Mouse (Mus musculus): ENCODE data around the gene Hsd11b2. TPM values are rescaled to one million over a fixed set of nuclear protein-coding genes. Genes with fewer than 3 reads are reported as not detected.

Hsd11b2 gene
- polyA plus RNA-seq, 1 experiment from 2014 or later, result 0.48 TPM

GRCm38 (mm10) chr8:105544544-105545205 is 26.1 kb downstream of the Hsd11b2 start:
- H3K4me3 ChIP-seq (replicated peaks; ENCODE audit: low read length), result no peak overlapping the region
- no peaks in the 10 kb centered on the region for H3K9me3 ChIP-seq (ENCODE audit: control insufficient read depth, low read length)
- no peak overlapping the region for H3K9ac ChIP-seq (replicated peaks; ENCODE audit: low read depth, low read length)
- peaks cover 3% of the 10 kb centered on the region for H3K36me3 ChIP-seq (ENCODE audit: control insufficient read depth, insufficient read depth)
- 68% methylated on average over 7 of the region's 7 CpGs for WGBS
- no peaks in the 10 kb centered on the region for H3K27me3 ChIP-seq (replicated peaks; ENCODE audit: control insufficient read depth, insufficient read depth, low read length)
- no peak overlapping the region for H3K27ac ChIP-seq (ENCODE audit: low read length)
- no peak for ATAC-seq
- no peak overlapping the region for H3K4me2 ChIP-seq (ENCODE audit: low read length)
- no peaks in the 10 kb centered on the region for H3K4me1 ChIP-seq (replicated peaks; ENCODE audit: control insufficient read depth, insufficient read depth, low read length)

GRCm38 (mm10) chr8:105545249-105545648 is 26.7 kb downstream of the Hsd11b2 start:
- H3K36me3 ChIP-seq (ENCODE audit: control insufficient read depth, insufficient read depth), result peaks cover 3% of the 10 kb centered on the region
- H3K4me2 ChIP-seq (ENCODE audit: low read length), result no peak overlapping the region
- no peak overlapping the region for H3K9ac ChIP-seq (replicated peaks; ENCODE audit: low read depth, low read length)
- no peak overlapping the region for H3K27ac ChIP-seq (ENCODE audit: low read length)
- WGBS, result 83% methylated on average over 3 of the region's 3 CpGs
- ATAC-seq, result no peak
- H3K4me3 ChIP-seq (replicated peaks; ENCODE audit: low read length), result no peak overlapping the region
- no peaks in the 10 kb centered on the region for H3K4me1 ChIP-seq (replicated peaks; ENCODE audit: control insufficient read depth, insufficient read depth, low read length)
- no peaks in the 10 kb centered on the region for H3K9me3 ChIP-seq (ENCODE audit: control insufficient read depth, low read length)
- no peaks in the 10 kb centered on the region for H3K27me3 ChIP-seq (replicated peaks; ENCODE audit: control insufficient read depth, insufficient read depth, low read length)

DNA sequence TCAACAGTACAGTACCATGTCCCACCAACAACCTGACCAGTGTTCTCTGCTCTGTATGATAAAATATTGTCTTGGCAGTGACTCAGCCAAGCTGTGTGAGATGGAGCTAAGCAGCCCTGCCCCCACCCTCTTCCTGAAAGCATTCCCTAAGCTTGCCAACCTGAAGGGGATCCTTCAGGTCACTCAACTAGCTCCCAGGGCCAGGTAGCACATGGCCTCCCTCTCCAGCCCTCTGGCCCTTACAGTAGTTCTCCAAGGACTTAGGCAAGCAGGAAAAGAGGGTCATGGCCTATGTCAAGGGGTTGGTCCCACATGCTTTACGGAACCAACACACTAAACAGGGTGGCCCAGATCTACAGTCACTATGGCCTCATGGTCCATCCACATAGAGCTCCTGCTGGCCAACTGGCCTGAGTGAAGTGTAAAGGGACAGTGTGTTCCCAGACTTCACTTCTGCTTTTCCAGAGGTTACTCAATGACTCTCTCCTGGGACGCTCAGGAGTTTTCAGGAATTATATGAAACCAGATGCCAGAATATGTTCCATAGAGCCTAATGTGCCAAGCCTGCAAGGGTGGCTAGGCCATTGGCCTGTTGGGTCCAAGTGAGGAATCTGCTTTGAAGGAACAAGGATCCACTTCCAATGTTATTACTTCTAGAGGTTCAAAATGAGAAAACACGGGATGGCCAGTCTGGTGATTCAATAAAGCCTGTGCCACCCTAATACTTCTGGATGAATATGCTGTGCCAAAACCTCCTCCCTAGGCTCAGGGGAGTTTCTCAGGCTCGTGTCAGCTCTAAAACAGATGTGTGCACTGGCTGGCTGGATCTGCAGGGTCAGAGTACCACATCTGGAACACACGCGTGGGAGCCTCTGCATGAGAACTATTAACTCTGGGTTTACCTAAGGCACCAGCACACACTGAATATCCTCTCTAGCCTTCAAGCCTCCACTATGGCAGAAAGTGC is 28.1 kb downstream of the Hsd11b2 start:
- peaks cover 3% of the 10 kb centered on the region for H3K36me3 ChIP-seq (ENCODE audit: control insufficient read depth, insufficient read depth)
- no peak overlapping the region for H3K27ac ChIP-seq (ENCODE audit: low read length)
- no peaks in the 10 kb centered on the region for H3K9me3 ChIP-seq (ENCODE audit: control insufficient read depth, low read length)
- 89% methylated on average over 6 of the region's 6 CpGs for WGBS
- no peaks in the 10 kb centered on the region for H3K4me1 ChIP-seq (replicated peaks; ENCODE audit: control insufficient read depth, insufficient read depth, low read length)
- H3K27me3 ChIP-seq (replicated peaks; ENCODE audit: control insufficient read depth, insufficient read depth, low read length), result no peaks in the 10 kb centered on the region
- no peak overlapping the region for H3K4me3 ChIP-seq (replicated peaks; ENCODE audit: low read length)
- H3K4me2 ChIP-seq (ENCODE audit: low read length), result no peak overlapping the region
- H3K9ac ChIP-seq (replicated peaks; ENCODE audit: low read depth, low read length), result no peak overlapping the region
- no peak for ATAC-seq

DNA sequence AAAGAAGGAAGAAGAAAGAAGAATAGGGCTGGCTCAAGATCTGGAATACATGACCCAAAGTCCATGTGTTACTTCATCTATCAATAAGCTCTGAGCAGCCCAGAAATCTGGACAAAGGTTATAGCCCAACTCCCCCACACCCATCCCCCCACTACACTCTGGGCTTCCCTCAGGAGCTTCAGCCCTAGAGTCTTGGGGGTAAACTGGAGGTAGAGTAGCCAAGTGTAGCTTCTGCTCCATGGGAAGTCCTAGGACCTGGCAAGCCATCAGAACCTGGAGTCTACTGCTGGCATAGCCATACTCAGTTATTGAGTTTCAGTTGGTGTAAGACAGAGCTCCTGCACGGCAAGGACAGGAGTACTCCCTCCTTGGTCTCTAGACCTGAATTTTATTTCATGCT is 31.0 kb downstream of the Hsd11b2 start:
- Histone ChIP-seq H3K4me3 (replicated peaks; ENCODE audit: low read length) (no peak overlapping the region), H3K36me3 (ENCODE audit: control insufficient read depth, insufficient read depth) (no peaks in the 10 kb centered on the region), H3K4me1 (replicated peaks; ENCODE audit: control insufficient read depth, insufficient read depth, low read length) (no peaks in the 10 kb centered on the region), H3K4me2 (ENCODE audit: low read length) (no peak overlapping the region), H3K27ac (ENCODE audit: low read length) (no peak overlapping the region), H3K27me3 (replicated peaks; ENCODE audit: control insufficient read depth, insufficient read depth, low read length) (no peaks in the 10 kb centered on the region), H3K9me3 (ENCODE audit: control insufficient read depth, low read length) (no peaks in the 10 kb centered on the region), H3K9ac (replicated peaks; ENCODE audit: low read depth, low read length) (no peak overlapping the region)
- 91% methylated on average over 1 of the region's 1 CpGs for WGBS
- ATAC-seq, result no peak

DNA sequence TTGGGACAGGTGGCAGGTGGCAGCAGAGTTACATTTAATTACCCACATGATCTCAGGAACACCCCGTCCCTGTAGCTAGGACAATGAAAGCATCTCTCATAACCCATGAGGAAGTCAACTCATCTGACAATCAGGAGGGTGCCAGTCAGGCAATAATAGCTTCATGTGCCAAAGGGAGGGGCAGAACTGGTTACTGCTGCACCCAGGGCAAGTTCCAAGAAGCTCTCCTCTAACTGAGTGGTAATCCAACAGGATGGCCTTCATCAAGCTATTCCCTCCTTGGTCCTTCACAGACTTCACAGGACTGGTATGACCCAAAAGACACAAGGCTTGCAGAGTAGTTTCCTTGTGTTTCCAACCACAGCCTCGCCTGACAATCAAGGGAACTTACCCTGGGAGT is 31.5 kb downstream of the Hsd11b2 start:
- Histone ChIP-seq H3K4me1 (replicated peaks; ENCODE audit: control insufficient read depth, insufficient read depth, low read length) (no peaks in the 10 kb centered on the region), H3K27ac (ENCODE audit: low read length) (no peak overlapping the region), H3K27me3 (replicated peaks; ENCODE audit: control insufficient read depth, insufficient read depth, low read length) (no peaks in the 10 kb centered on the region), H3K4me3 (replicated peaks; ENCODE audit: low read length) (no peak overlapping the region), H3K9ac (replicated peaks; ENCODE audit: low read depth, low read length) (no peak overlapping the region), H3K9me3 (ENCODE audit: control insufficient read depth, low read length) (no peaks in the 10 kb centered on the region), H3K4me2 (ENCODE audit: low read length) (no peak overlapping the region), H3K36me3 (ENCODE audit: control insufficient read depth, insufficient read depth) (no peaks in the 10 kb centered on the region)
- no peak for ATAC-seq
- 84% methylated on average over 2 of the region's 2 CpGs for WGBS

DNA sequence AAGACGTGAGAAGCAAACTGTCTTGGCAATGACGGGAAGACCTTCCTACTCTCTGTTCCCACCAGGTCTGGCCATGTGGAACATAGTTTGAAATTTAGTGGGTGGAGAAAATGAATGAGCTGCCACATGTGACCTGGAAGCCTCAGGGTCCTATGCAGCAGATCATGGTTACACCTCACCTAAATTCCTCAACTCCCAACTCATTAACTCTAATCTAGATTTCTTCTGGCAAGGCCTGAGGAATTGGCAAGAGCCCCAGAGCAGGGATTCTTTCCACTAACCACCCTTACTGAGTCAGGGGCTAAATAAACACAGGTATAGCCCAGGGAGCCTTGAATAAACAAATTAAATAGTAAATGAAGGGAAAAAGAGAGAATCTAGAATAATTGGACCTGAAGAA is 33.5 kb downstream of the Hsd11b2 start:
- no peak for ATAC-seq
- Histone ChIP-seq H3K27me3 (replicated peaks; ENCODE audit: control insufficient read depth, insufficient read depth, low read length) (no peaks in the 10 kb centered on the region), H3K4me2 (ENCODE audit: low read length) (no peak overlapping the region), H3K9ac (replicated peaks; ENCODE audit: low read depth, low read length) (no peak overlapping the region), H3K4me3 (replicated peaks; ENCODE audit: low read length) (no peak overlapping the region), H3K9me3 (ENCODE audit: control insufficient read depth, low read length) (no peaks in the 10 kb centered on the region), H3K27ac (ENCODE audit: low read length) (no peak overlapping the region), H3K4me1 (replicated peaks; ENCODE audit: control insufficient read depth, insufficient read depth, low read length) (no peaks in the 10 kb centered on the region), H3K36me3 (ENCODE audit: control insufficient read depth, insufficient read depth) (no peaks in the 10 kb centered on the region)
- 92% methylated on average over 2 of the region's 2 CpGs for WGBS

- H3K4me3 ChIP-seq (replicated peaks; ENCODE audit: low read length), result no peak overlapping the region
- no peak overlapping the region for H3K27ac ChIP-seq (ENCODE audit: low read length)
- H3K36me3 ChIP-seq (ENCODE audit: control insufficient read depth, insufficient read depth), result no peaks in the 10 kb centered on the region
- no peak for ATAC-seq
- no peaks in the 10 kb centered on the region for H3K27me3 ChIP-seq (replicated peaks; ENCODE audit: control insufficient read depth, insufficient read depth, low read length)
- no peak overlapping the region for H3K4me2 ChIP-seq (ENCODE audit: low read length)
- H3K4me1 ChIP-seq (replicated peaks; ENCODE audit: control insufficient read depth, insufficient read depth, low read length), result no peaks in the 10 kb centered on the region
- WGBS, result 69% methylated on average over 1 of the region's 1 CpGs
- no peak overlapping the region for H3K9ac ChIP-seq (replicated peaks; ENCODE audit: low read depth, low read length)
- no peaks in the 10 kb centered on the region for H3K9me3 ChIP-seq (ENCODE audit: control insufficient read depth, low read length)
Observed at GRCm38 (mm10) chr8:105552824-105553223, 34.3 kb downstream of the Hsd11b2 start.

DNA sequence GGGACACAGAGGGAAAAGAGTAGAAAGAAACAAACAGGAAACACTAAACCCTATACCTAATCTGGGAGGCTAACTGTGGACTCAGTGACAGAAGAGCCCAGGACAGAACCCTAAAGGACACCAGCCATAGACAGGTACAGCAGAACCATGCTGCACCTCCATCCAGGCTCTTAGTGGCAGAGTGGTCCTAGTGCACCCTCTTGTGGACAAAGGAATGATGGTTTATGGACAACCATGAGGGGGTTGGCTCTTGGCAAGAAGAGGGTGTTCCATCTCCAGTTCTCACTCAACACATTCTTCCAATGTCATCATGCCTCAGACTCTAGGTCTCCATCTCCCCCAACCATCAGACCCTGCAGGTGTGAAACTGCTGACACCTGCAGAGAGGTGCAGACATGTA is 35.5 kb downstream of the Hsd11b2 start:
- no peak overlapping the region for H3K9ac ChIP-seq (replicated peaks; ENCODE audit: low read depth, low read length)
- no peak overlapping the region for H3K27ac ChIP-seq (ENCODE audit: low read length)
- no peaks in the 10 kb centered on the region for H3K4me1 ChIP-seq (replicated peaks; ENCODE audit: control insufficient read depth, insufficient read depth, low read length)
- no peak for ATAC-seq
- no peaks in the 10 kb centered on the region for H3K27me3 ChIP-seq (replicated peaks; ENCODE audit: control insufficient read depth, insufficient read depth, low read length)
- H3K4me2 ChIP-seq (ENCODE audit: low read length), result no peak overlapping the region
- no peak overlapping the region for H3K4me3 ChIP-seq (replicated peaks; ENCODE audit: low read length)
- H3K9me3 ChIP-seq (ENCODE audit: control insufficient read depth, low read length), result no peaks in the 10 kb centered on the region
- H3K36me3 ChIP-seq (ENCODE audit: control insufficient read depth, insufficient read depth), result no peaks in the 10 kb centered on the region

DNA sequence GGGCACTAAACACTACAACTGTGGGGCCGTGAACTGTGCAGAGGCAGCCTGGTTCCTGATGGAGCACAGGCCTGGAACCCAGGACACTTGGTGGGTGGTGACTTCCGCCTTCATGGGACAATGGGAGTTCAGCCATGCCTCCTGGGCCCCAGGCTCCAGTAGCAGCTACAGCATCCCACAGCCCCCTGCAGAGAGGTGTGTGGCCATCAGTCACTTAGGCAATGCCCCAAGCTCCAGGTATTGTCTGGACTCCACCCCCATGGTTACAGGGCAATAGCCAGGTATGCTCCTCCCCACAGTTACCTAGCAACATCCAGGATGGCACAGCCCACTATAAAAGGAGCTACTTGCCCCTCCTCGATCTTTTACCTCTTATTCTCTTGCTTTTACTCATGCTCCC is 36.7 kb downstream of the Hsd11b2 start:
- WGBS, result 69% methylated on average over 3 of the region's 3 CpGs
- Histone ChIP-seq H3K9me3 (ENCODE audit: control insufficient read depth, low read length) (no peaks in the 10 kb centered on the region), H3K27me3 (replicated peaks; ENCODE audit: control insufficient read depth, insufficient read depth, low read length) (no peaks in the 10 kb centered on the region), H3K4me1 (replicated peaks; ENCODE audit: control insufficient read depth, insufficient read depth, low read length) (no peaks in the 10 kb centered on the region), H3K27ac (ENCODE audit: low read length) (no peak overlapping the region), H3K4me2 (ENCODE audit: low read length) (no peak overlapping the region), H3K36me3 (ENCODE audit: control insufficient read depth, insufficient read depth) (no peaks in the 10 kb centered on the region), H3K4me3 (replicated peaks; ENCODE audit: low read length) (no peak overlapping the region), H3K9ac (replicated peaks; ENCODE audit: low read depth, low read length) (no peak overlapping the region)
- no peak for ATAC-seq
